Mouse (Mus musculus) CH12.LX (cell line): ENCODE results near the gene Lats1. TPM values are rescaled to one million over a fixed set of nuclear protein-coding genes. Genes with fewer than 3 reads are reported as not detected.

Experiments
- DNase-seq: peaks from one replicate; pipeline ENCODE4 v3.0.0-alpha.2; 2013; ENCODE audit errors: extremely low read depth
- H3K27ac ChIP-seq: 2 replicates; pipeline ENCODE4 v1.5.1; 2012; ENCODE audit warnings: low read depth, mild to moderate bottlenecking, control low read depth, moderate library complexity; ENCODE audit not compliant: insufficient read depth
- H3K27me3 ChIP-seq: replicated peaks from 2 replicates; pipeline ENCODE3; 2012; ENCODE audit warnings: inconsistent platforms
- H3K36me3 ChIP-seq, 2 experiments: replicated peaks in 1 of 2; 2 replicates each; pipeline versions ENCODE3 to v1.6.1; 2012; ENCODE audit warnings: inconsistent platforms in 1 of 2, low read length in 1 of 2, mild to moderate bottlenecking in 1 of 2, mixed read lengths in 1 of 2, moderate library complexity in 1 of 2; ENCODE audit not compliant: control insufficient read depth in 1 of 2, insufficient read depth in 1 of 2
- H3K4me1 ChIP-seq, 2 experiments: 2 replicates each; pipeline ENCODE4 v1.6.1; 2012; ENCODE audit warnings: inconsistent platforms in 1 of 2, moderate library complexity in 1 of 2; ENCODE audit not compliant: insufficient read depth in 2 of 2, control insufficient read depth in 1 of 2
- H3K4me2 ChIP-seq: 2 replicates; pipeline ENCODE4 v1.6.1; 2012; ENCODE audit warnings: low read depth, mild to moderate bottlenecking, control low read depth; ENCODE audit not compliant: poor library complexity, insufficient read depth, severe bottlenecking
- H3K4me3 ChIP-seq, 3 experiments: fragments of 150-350 bp in 1 of 3; sonication (generic) in 1 of 3; replicated peaks in 1 of 3; 2 replicates each; pipeline versions ENCODE3 to v1.5.1; 2011 to 2012; ENCODE audit warnings: low read depth in 2 of 3, low read length in 2 of 3, mild to moderate bottlenecking in 2 of 3, moderate library complexity in 2 of 3, control low read depth in 1 of 3, improper control_type of control experiment in 1 of 3, inconsistent platforms in 1 of 3, mixed read lengths in 1 of 3; ENCODE audit not compliant: poor library complexity in 1 of 3
- H3K79me2 ChIP-seq: replicated peaks from 2 replicates; pipeline ENCODE4 v1.6.1; 2012; ENCODE audit warnings: mild to moderate bottlenecking, moderate library complexity; ENCODE audit not compliant: control insufficient read depth, poor library complexity, insufficient read depth, severe bottlenecking; ENCODE audit errors: extremely low read depth
- H3K9ac ChIP-seq: 2 replicates; pipeline ENCODE4 v1.6.1; 2012; ENCODE audit warnings: low read depth, mild to moderate bottlenecking, control low read depth, moderate library complexity; ENCODE audit not compliant: insufficient read depth
- H3K9me3 ChIP-seq: replicated peaks from 2 replicates; pipeline ENCODE3; 2012; ENCODE audit warnings: low read length, inconsistent platforms, mixed read lengths
- CHD1 ChIP-seq: IDR thresholded peaks from 2 replicates; pipeline ENCODE4 v1.6.1; 2012; ENCODE audit warnings: low read depth, low read length, improper control_type of control experiment, inconsistent platforms
- CTCF ChIP-seq, 2 experiments: IDR thresholded peaks in 1 of 2; conservative IDR thresholded peaks in 1 of 2; 2 replicates each; pipeline ENCODE4 v1.5.1; 2011 to 2012; ENCODE audit warnings: low read depth in 2 of 2, low read length in 2 of 2, improper control_type of control experiment in 1 of 2, inconsistent platforms in 1 of 2, mild to moderate bottlenecking in 1 of 2, moderate library complexity in 1 of 2
- E2F4 ChIP-seq: IDR thresholded peaks from 2 replicates; pipeline ENCODE4 v1.6.1; 2011; ENCODE audit warnings: low read depth, low read length, improper control_type of control experiment; ENCODE audit not compliant: insufficient replicate concordance
- ELF1 ChIP-seq: IDR thresholded peaks from 2 replicates; pipeline ENCODE4 v1.6.1; 2014; ENCODE audit warnings: low read depth, mild to moderate bottlenecking, inconsistent platforms, low read length, improper control_type of control experiment
- GABPA ChIP-seq: IDR thresholded peaks from 2 replicates; pipeline ENCODE4 v1.6.1; 2012; ENCODE audit warnings: low read depth, low read length, improper control_type of control experiment, inconsistent platforms; ENCODE audit not compliant: insufficient replicate concordance
- HCFC1 ChIP-seq: IDR thresholded peaks from 2 replicates; pipeline ENCODE4 v1.6.1; 2012; ENCODE audit warnings: low read depth, mild to moderate bottlenecking, inconsistent platforms, low read length, improper control_type of control experiment
- MAX ChIP-seq: IDR thresholded peaks from 2 replicates; pipeline ENCODE4 v1.6.1; 2011; ENCODE audit warnings: low read length, improper control_type of control experiment
- MAZ ChIP-seq: IDR thresholded peaks from 2 replicates; pipeline ENCODE4 v1.6.1; 2012; ENCODE audit warnings: low read depth, mild to moderate bottlenecking, inconsistent platforms, low read length, improper control_type of control experiment, moderate library complexity
- MEF2A ChIP-seq: IDR thresholded peaks from 2 replicates; pipeline ENCODE4 v1.6.1; 2014; ENCODE audit warnings: low read depth, mild to moderate bottlenecking, inconsistent platforms, low read length, improper control_type of control experiment, borderline replicate concordance
- MXI1 ChIP-seq: IDR thresholded peaks from 2 replicates; pipeline ENCODE4 v1.6.1; 2011; ENCODE audit warnings: mild to moderate bottlenecking, low read depth, low read length, improper control_type of control experiment
- MYC ChIP-seq: IDR thresholded peaks from 2 replicates; pipeline ENCODE4 v1.6.1; 2011; ENCODE audit warnings: low read depth, mild to moderate bottlenecking, improper control_type of control experiment, low read length
- NELFE ChIP-seq: IDR thresholded peaks from 2 replicates; pipeline ENCODE4 v1.6.1; 2011; ENCODE audit warnings: low read depth, low read length, improper control_type of control experiment
- POLR2AphosphoS2 ChIP-seq: IDR thresholded peaks from 2 replicates; pipeline ENCODE4 v1.6.1; 2011; ENCODE audit warnings: low read depth, low read length, improper control_type of control experiment
- RAD21 ChIP-seq: IDR thresholded peaks from 2 replicates; pipeline ENCODE4 v1.6.1; 2011; ENCODE audit warnings: low read depth, mild to moderate bottlenecking, low read length, improper control_type of control experiment, moderate library complexity
- RCOR1 ChIP-seq: conservative IDR thresholded peaks from 2 replicates; pipeline ENCODE4 v1.6.1; 2012; ENCODE audit warnings: low read depth, mild to moderate bottlenecking, inconsistent platforms, low read length, improper control_type of control experiment
- SMC3 ChIP-seq: IDR thresholded peaks from 2 replicates; pipeline ENCODE4 v1.6.1; 2011; ENCODE audit warnings: low read depth, low read length, improper control_type of control experiment
- TCF12 ChIP-seq: IDR thresholded peaks from 2 replicates; pipeline ENCODE4 v1.6.1; 2014; ENCODE audit warnings: low read depth, mild to moderate bottlenecking, inconsistent platforms, low read length, improper control_type of control experiment
- ZKSCAN1 ChIP-seq: IDR thresholded peaks from 2 replicates; pipeline ENCODE4 v1.6.1; 2012; ENCODE audit warnings: low read depth, inconsistent platforms, low read length, improper control_type of control experiment, borderline replicate concordance
- dilution Hi-C: fragments of 300-500 bp; cut with MboI; formaldehyde crosslinking; loops from 2 replicates; pipeline ENCODE4 v1.14.3; 2020; ENCODE audit warnings: low sequenced_read_pairs; ENCODE audit not compliant: extremely low pct_unique_long_range_greater_than_20kb, extremely low pct_ligation_motif_present
- in situ Hi-C: fragments of 300-500 bp; cut with MboI; formaldehyde crosslinking; loops from 3 replicates; pipeline ENCODE4 v1.14.3; 2019; ENCODE audit warnings: low sequenced_read_pairs, low pct_ligation_motif_present, low pct_unique_long_range_greater_than_20kb, mixed read lengths
- polyA plus RNA-seq: library from polyadenylated mRNA; unstranded; fragments of >175 nt; gene quantifications from 2 replicates; pipeline ENCODE4 v1.2.1, GENCODE M21; 2012; ENCODE audit warnings: low read depth; ENCODE audit not compliant: insufficient read length
- total RNA-seq, 2 experiments: library from RNA; depleted of rRNA; stranded (reverse); fragments of 300-350 nt in 1 of 2; fragments of >200 nt in 1 of 2; gene quantifications; 2 replicates each; pipeline ENCODE4 v1.2.3; 2012 to 2014

Lats1 gene
- total and polyA plus RNA-seq, 3 experiments, result 8.5 to 13.4 (median 12.3) TPM

DNA sequence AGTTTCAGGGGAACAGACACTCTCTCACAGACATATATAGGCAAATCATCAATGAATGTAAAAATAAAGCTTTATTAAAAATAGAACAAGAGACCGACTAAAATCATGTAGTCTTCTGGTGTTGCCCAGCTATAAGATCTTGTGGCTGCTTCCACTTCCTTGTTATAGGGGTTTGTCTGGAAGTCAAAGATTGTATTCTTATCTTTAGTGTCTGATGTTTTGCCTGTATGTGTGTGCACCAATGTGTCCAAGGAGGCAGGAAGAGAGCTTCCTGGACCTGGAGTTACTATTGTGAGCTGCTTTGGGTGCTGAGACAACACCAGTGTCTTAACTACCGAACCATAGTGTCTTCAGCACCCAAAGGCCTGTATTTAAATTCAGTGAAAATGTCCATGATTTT, 76.5 kb downstream of the Lats1 start:
- no peaks in the 10 kb centered on the region for H3K27me3 ChIP-seq
- TF ChIP-seq RAD21 (no peak), MEF2A (no peak), ZKSCAN1 (no peak), POLR2AphosphoS2 (no peak), E2F4 (no peak), MXI1 (no peak), GABPA (no peak), TCF12 (no peak), HCFC1 (no peak), MAX (no peak), MAZ (no peak), ELF1 (no peak), NELFE (no peak), MYC (no peak), CTCF (conservative IDR thresholded peaks at IDR 0.05 in 1 of 2, IDR thresholded peaks at IDR 0.05 in 1 of 2; ENCODE audit: low read depth in 2 of 2, low read length in 2 of 2) (no peak), RCOR1 (no peak), CHD1 (no peak), SMC3 (no peak)
- no peaks in the 10 kb centered on the region for H3K4me1 ChIP-seq
- no peak overlapping the region for H3K27ac ChIP-seq
- no peaks in the 10 kb centered on the region for H3K79me2 ChIP-seq
- no peak overlapping the region for H3K4me2 ChIP-seq
- H3K9ac ChIP-seq, result no peak overlapping the region
- peaks cover 49 to 84% of the 10 kb centered on the region in 2 experiments for H3K36me3 ChIP-seq
- no peaks in the 10 kb centered on the region for H3K9me3 ChIP-seq
- in situ Hi-C loops, result no loop called here
- no peak overlapping the region for H3K4me3 ChIP-seq
- dilution Hi-C loops, result no loop called here
- no peak for DNase-seq

Other genes with a start within 250 kb of the Lats1 start
- gene Ulbp1, start 207.6 kb upstream of the Lats1 start, total RNA-seq (2012; rRNA removed), result 70.1 and 78.3 TPM in 2 replicates
- gene Ulbp1, start 207.6 kb upstream of the Lats1 start, total RNA-seq (2014; rRNA removed), result 141 and 159 TPM in 2 replicates
- gene Ulbp1, start 207.6 kb upstream of the Lats1 start, polyA plus RNA-seq, result 87.3 and 92.9 TPM in 2 replicates
- 4.7 and 5.4 TPM in 2 replicates for gene Lrp11, start 91.4 kb upstream of the Lats1 start, total RNA-seq (2012; rRNA removed)
- 4.9 and 5.1 TPM in 2 replicates for gene Lrp11, start 91.4 kb upstream of the Lats1 start, total RNA-seq (2014; rRNA removed)
- gene Lrp11, start 91.4 kb upstream of the Lats1 start, polyA plus RNA-seq, result 4.4 and 6.0 TPM in 2 replicates
- gene Nup43, start 13.7 kb upstream of the Lats1 start, total RNA-seq (2012; rRNA removed), result 47.9 and 53.8 TPM in 2 replicates
- 117 and 138 TPM in 2 replicates for gene Nup43, start 13.7 kb upstream of the Lats1 start, total RNA-seq (2014; rRNA removed)
- gene Nup43, start 13.7 kb upstream of the Lats1 start, polyA plus RNA-seq, result 66.7 and 73.5 TPM in 2 replicates
- 44.4 and 53.7 TPM in 2 replicates for gene Pcmt1, start 78 bp upstream of the Lats1 start, total RNA-seq (2012; rRNA removed)
- 62.2 and 64.5 TPM in 2 replicates for gene Pcmt1, start 78 bp upstream of the Lats1 start, total RNA-seq (2014; rRNA removed)
- gene Pcmt1, start 78 bp upstream of the Lats1 start, polyA plus RNA-seq, result 56.5 and 58.2 TPM in 2 replicates
- gene Katna1, start 44.8 kb downstream of the Lats1 start, total RNA-seq (2012; rRNA removed), result 36.2 and 37.3 TPM in 2 replicates
- 58.5 and 64.2 TPM in 2 replicates for gene Katna1, start 44.8 kb downstream of the Lats1 start, total RNA-seq (2014; rRNA removed)
- gene Katna1, start 44.8 kb downstream of the Lats1 start, polyA plus RNA-seq, result 45.6 and 47.4 TPM in 2 replicates
- 11.7 and 12.7 TPM in 2 replicates for gene Ginm1, start 111.6 kb downstream of the Lats1 start, total RNA-seq (2012; rRNA removed)
- gene Ginm1, start 111.6 kb downstream of the Lats1 start, total RNA-seq (2014; rRNA removed), result 33.9 and 38.2 TPM in 2 replicates
- 22.5 and 27.3 TPM in 2 replicates for gene Ginm1, start 111.6 kb downstream of the Lats1 start, polyA plus RNA-seq
- 26.4 and 30.9 TPM in 2 replicates for gene Ppil4, start 111.7 kb downstream of the Lats1 start, total RNA-seq (2012; rRNA removed)
- 41.5 and 51.1 TPM in 2 replicates for gene Ppil4, start 111.7 kb downstream of the Lats1 start, total RNA-seq (2014; rRNA removed)
- 43.6 and 45.9 TPM in 2 replicates for gene Ppil4, start 111.7 kb downstream of the Lats1 start, polyA plus RNA-seq
- 13.4 and 16.3 TPM in 2 replicates for gene Zc3h12d, start 151.3 kb downstream of the Lats1 start, total RNA-seq (2012; rRNA removed)
- 10.7 and 11.8 TPM in 2 replicates for gene Zc3h12d, start 151.3 kb downstream of the Lats1 start, total RNA-seq (2014; rRNA removed)
- gene Zc3h12d, start 151.3 kb downstream of the Lats1 start, polyA plus RNA-seq, result 22.5 and 28.0 TPM in 2 replicates